Mouse (Mus musculus) small intestine, adult 2 months (tissue): ENCODE measurements around the gene Med24. TPM values are rescaled to one million over a fixed set of nuclear protein-coding genes. Genes with fewer than 3 reads are reported as not detected.

Experiments used
- H3K27ac ChIP-seq: fragments of 200-500 bp; 2 replicates; pipeline ENCODE4 v1.5.1; 2012; ENCODE audit warnings: low read depth, low read length, control low read depth, inconsistent platforms; ENCODE audit not compliant: insufficient read depth
- H3K27me3 ChIP-seq: fragments of 200-500 bp; 2 replicates; pipeline ENCODE4 v1.6.1; 2012; ENCODE audit warnings: mild to moderate bottlenecking, moderate library complexity, low read length, inconsistent platforms; ENCODE audit not compliant: control insufficient read depth, insufficient read depth
- H3K36me3 ChIP-seq: fragments of 200-500 bp; 2 replicates; pipeline ENCODE4 v1.6.1; 2012; ENCODE audit warnings: mild to moderate bottlenecking, low read length, control low read depth, inconsistent platforms; ENCODE audit not compliant: control insufficient read depth, insufficient read depth
- H3K4me1 ChIP-seq: fragments of 200-500 bp; 2 replicates; pipeline ENCODE4 v1.6.1; 2012; ENCODE audit warnings: low read length, inconsistent platforms, mixed read lengths; ENCODE audit not compliant: control insufficient read depth, insufficient read depth, insufficient read length
- H3K4me3 ChIP-seq: fragments of 200-500 bp; 2 replicates; pipeline ENCODE4 v1.5.1; 2012; ENCODE audit warnings: low read depth, mild to moderate bottlenecking, control low read depth, inconsistent platforms, low read length, moderate library complexity
- CTCF ChIP-seq: fragments of 200-500 bp; IDR thresholded peaks from 2 replicates; pipeline ENCODE4 v1.5.1; 2012; ENCODE audit warnings: low read depth, mild to moderate bottlenecking, control low read depth, inconsistent platforms, low read length, moderate library complexity, mixed read lengths; ENCODE audit not compliant: insufficient replicate concordance, insufficient read length; ENCODE audit errors: extremely low read depth
- POLR2A ChIP-seq: fragments of 200-500 bp; IDR thresholded peaks from 2 replicates; pipeline ENCODE4 v1.6.1; 2012; ENCODE audit warnings: low read depth, mild to moderate bottlenecking, control low read depth, inconsistent platforms, low read length, moderate library complexity
- WGBS: fragments of 180-500 bp; shearing (Covaris S2); methylation state at CpG from one replicate; pipeline ENCODE4 v1.1.7; 2018; 5-methylcytosine and 5-hydroxymethylcytosine counted together
- polyA plus RNA-seq: library from polyadenylated mRNA; depleted of rRNA; stranded (reverse); fragments of >200 nt; gene quantifications from 2 replicates; pipeline ENCODE4 v1.2.3, GENCODE M21; 2012

The Med24 gene
- polyA plus RNA-seq, 1 experiment, result 49.5 TPM

DNA sequence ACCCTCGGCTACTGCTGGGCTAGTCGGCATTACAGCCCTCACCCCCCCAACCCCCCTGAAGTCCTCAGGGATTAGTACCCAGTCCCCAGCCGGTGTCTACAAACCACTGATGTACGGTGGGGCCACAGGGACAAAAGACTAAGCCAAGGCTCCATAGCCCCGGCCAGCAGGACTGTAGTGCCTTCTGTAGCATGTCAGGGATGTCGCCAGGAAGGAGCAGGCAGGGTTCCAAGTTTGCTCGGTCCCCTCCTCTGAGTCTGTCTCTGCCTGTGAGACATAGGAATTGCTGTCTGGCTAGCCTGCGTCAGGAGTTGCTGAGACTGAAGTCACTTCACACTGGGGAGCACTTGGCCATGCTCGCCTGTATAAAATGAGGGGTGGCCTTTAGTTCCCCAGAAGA, 34.9 kb downstream of the Med24 start:
- Histone ChIP-seq H3K4me3 (no peak overlapping the region), H3K27ac (no peak overlapping the region), H3K36me3 (peaks cover 59% of the 10 kb centered on the region), H3K27me3 (no peaks in the 10 kb centered on the region), H3K4me1 (no peaks in the 10 kb centered on the region)
- 81% methylated on average over 9 of the region's 9 CpGs for WGBS
- TF ChIP-seq CTCF (no peak), POLR2A (no peak)

DNA sequence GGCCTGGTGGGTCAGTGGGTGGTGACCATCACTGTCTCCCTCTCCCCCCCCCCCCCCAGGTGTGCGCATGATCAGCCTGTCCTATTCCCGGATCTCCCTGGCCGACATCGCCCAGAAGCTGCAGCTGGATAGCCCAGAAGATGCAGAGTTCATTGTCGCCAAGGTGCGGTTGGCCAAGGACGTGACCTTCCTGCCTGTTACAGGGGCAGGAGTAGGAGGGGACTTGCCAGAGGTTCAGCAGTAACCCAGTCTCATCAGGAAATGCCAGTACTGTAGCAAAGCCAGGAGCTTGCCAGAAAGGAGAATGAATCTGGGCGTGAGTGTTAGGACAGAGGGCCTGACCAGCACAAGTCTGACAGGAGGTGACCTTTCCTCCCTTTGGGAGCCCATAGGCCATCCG, 35.5 kb downstream of the Med24 start:
- H3K36me3 ChIP-seq, result peaks cover 61% of the 10 kb centered on the region
- H3K27me3 ChIP-seq, result no peaks in the 10 kb centered on the region
- WGBS, result 84% methylated on average over 9 of the region's 9 CpGs
- H3K4me1 ChIP-seq, result no peaks in the 10 kb centered on the region
- H3K4me3 ChIP-seq, result no peak overlapping the region
- TF ChIP-seq CTCF (no peak), POLR2A (no peak)
- no peak overlapping the region for H3K27ac ChIP-seq

DNA sequence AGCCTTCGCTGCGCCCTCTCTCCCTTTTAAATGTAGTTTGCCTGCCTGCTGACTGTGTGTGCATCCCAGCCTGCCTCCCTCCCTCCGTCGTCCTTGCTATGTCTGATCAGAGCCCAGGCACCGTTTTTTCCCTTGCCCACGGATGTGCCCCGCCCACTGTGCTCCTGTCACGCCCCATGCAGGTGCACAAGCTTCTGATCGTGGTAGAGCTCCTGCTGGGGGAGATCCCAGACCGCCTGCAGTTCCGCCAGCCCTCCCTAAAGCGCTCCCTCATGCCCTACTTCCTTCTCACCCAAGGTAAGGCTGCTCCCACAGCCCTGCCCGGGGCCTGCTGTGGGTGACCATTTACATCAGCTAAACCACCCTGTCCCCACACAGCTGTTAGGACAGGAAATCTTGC, 36.0 kb downstream of the Med24 start:
- 48% methylated on average over 13 of the region's 13 CpGs for WGBS
- H3K4me1 ChIP-seq, result no peaks in the 10 kb centered on the region
- H3K27me3 ChIP-seq, result no peaks in the 10 kb centered on the region
- no peak overlapping the region for H3K27ac ChIP-seq
- TF ChIP-seq CTCF (no peak), POLR2A (no peak)
- no peak overlapping the region for H3K4me3 ChIP-seq
- H3K36me3 ChIP-seq, result peaks cover 63% of the 10 kb centered on the region

DNA sequence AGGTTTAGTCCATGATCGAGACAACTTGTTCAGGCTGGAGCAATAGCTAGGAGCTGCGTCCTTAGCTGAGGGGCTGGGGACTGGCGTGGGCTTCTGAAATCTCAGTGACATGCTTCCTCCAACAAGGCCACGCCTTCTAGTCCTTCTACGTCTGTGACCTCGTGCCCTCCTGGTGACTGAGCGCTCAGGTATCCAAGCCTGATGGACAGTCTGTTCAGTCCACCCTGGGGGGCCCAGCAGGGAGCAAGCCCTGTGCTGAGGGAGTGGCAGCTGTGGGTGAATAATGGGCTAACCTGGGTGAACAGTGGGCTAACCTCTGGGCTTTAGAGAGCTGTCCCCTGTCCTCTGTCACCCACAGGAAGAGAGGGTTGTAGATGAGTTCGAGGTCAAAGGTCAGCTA, 41.2 kb downstream of the Med24 start:
- Histone ChIP-seq H3K4me1 (peaks cover 5% of the 10 kb centered on the region; the same call in 1 of the 2 replicates), H3K4me3 (no peak overlapping the region), H3K27ac (no peak overlapping the region), H3K36me3 (peaks cover 56% of the 10 kb centered on the region), H3K27me3 (no peaks in the 10 kb centered on the region)
- 80% methylated on average over 8 of the region's 8 CpGs for WGBS
- no peak for TF ChIP-seq POLR2A
- no peak for TF ChIP-seq CTCF

DNA sequence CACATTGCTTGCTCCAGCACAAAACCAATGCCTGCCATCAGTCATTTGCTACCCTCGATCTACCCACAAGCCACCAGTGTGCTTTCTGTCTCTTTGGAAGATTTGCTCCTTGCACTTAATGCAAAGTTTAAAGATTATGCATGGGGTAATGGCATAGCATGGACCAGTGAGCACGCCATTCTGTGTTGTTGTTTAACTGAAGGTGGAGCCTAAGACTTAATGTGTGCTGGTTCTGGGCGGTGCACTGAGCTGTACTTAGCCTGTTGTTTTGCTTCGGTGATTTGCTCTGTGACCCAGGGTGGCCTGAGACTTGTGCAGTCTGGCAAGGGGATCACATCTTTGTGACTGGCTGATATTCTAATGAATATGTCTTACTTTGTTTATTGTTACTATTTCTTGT, 42.3 kb downstream of the Med24 start:
- WGBS, result 64% methylated on average over 4 of the region's 4 CpGs
- peaks cover 49% of the 10 kb centered on the region for H3K36me3 ChIP-seq
- H3K27ac ChIP-seq, result no peak overlapping the region
- TF ChIP-seq POLR2A (no peak), CTCF (no peak)
- peaks cover 5% of the 10 kb centered on the region; the same call in 1 of the 2 replicates for H3K4me1 ChIP-seq
- H3K4me3 ChIP-seq, result no peak overlapping the region
- no peaks in the 10 kb centered on the region for H3K27me3 ChIP-seq

DNA sequence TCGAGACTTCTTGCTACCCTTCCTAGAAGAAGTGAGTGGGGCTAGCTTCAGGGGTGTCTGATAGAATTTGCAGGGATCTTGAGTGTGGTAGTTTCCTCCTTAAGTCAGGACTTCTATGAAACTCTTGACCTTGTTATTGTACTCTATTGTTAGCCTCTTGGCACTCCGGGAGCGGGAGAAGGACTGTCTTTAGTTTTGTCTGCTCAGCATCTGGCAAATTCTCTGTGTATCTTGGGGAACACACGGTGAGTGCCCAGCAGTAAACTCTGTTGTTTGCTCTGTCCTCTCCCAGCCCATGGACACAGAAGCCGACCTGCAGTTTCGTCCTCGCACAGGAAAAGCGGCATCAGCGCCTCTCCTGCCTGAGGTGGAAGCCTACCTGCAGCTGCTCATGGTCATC, 43.6 kb downstream of the Med24 start:
- H3K4me1 ChIP-seq, result peaks cover 5% of the 10 kb centered on the region; the same call in 1 of the 2 replicates
- TF ChIP-seq POLR2A, result no peak
- TF ChIP-seq CTCF, result no peak

DNA sequence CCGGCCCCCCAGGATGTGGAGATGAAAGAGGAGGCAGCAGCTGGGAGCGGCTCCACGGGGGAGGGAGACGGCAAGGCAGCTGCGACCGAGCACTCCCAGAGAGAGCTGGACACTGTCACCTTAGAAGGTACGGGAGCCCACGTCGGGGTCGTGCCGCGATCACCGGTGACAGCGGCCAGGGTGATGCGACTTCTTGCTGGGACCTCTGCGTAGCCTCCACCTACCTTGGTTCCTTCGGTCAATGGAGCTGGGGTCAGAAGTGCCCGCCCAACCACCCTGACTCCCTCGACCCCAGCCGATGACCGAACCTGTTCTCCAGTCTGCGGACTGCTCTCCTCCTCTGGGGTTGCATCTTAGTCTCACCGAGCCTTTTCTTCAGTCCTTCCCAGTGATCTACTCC, 46.4 kb downstream of the Med24 start:
- peak overlapping the region; percentile 12 for H3K27ac ChIP-seq

More for the DNA sequence above, 43.6 kb downstream of the Med24 start:
- 86% methylated on average over 9 of the region's 9 CpGs for WGBS
- no peak overlapping the region for H3K4me3 ChIP-seq
- no peak overlapping the region for H3K27ac ChIP-seq
- H3K36me3 ChIP-seq, result peaks cover 38% of the 10 kb centered on the region
- H3K27me3 ChIP-seq, result no peaks in the 10 kb centered on the region

More for the DNA sequence above, 46.4 kb downstream of the Med24 start:
- TF ChIP-seq CTCF, result no peak
- no peak for TF ChIP-seq POLR2A
- WGBS, result under 1% methylated on average over 23 of the region's 23 CpGs
- H3K4me1 ChIP-seq, result peaks cover 3% of the 10 kb centered on the region; the same call in 1 of the 2 replicates
- H3K36me3 ChIP-seq, result peaks cover 19% of the 10 kb centered on the region
- no peaks in the 10 kb centered on the region for H3K27me3 ChIP-seq
- peak overlapping the region; percentile 84 for H3K4me3 ChIP-seq
